Mouse (Mus musculus) MEL (cell line): Measurements from ENCODE around the gene Cdk2ap1. TPM values are rescaled to one million over a fixed set of nuclear protein-coding genes. Genes with fewer than 3 reads are reported as not detected.
A peak's percentile ranks its signal among the peaks of the same experiment; 100 is the strongest.
"Not testable (repeated sequence)": the region's sequence is repeated elsewhere in the genome, so short reads cannot be mapped to it uniquely, and the experiment has no call there.

Source experiments
- DNase-seq: peaks from one replicate; pipeline ENCODE4 v3.0.0; 2011; ENCODE audit warnings: low read depth, low spot score
- H3K27ac ChIP-seq: 2 replicates; pipeline ENCODE4 v1.5.1; 2012; ENCODE audit warnings: low read depth, mild to moderate bottlenecking, control low read depth, low read length, moderate library complexity; ENCODE audit not compliant: control insufficient read depth
- H3K27me3 ChIP-seq, 2 experiments: fragments of 150-350 bp in 1 of 2; sonication (generic) in 1 of 2; 2 replicates each; pipeline ENCODE4 v1.6.1; 2012; ENCODE audit warnings: low read length in 2 of 2, mild to moderate bottlenecking in 2 of 2, improper control_type of control experiment in 1 of 2, moderate library complexity in 1 of 2; ENCODE audit not compliant: insufficient read depth in 2 of 2, control insufficient read depth in 1 of 2
- H3K36me3 ChIP-seq, 2 experiments: 2 replicates each; pipeline ENCODE4 v1.6.1; 2012 to 2014; ENCODE audit warnings: low read length in 2 of 2, improper control_type of control experiment in 1 of 2, inconsistent platforms in 1 of 2, mild to moderate bottlenecking in 1 of 2; ENCODE audit not compliant: insufficient read depth in 2 of 2, control insufficient read depth in 1 of 2
- H3K4me1 ChIP-seq, 2 experiments: fragments of 150-350 bp in 1 of 2; sonication (generic) in 1 of 2; 2 replicates each; pipeline ENCODE4 v1.6.1; 2012; ENCODE audit warnings: low read length in 2 of 2, improper control_type of control experiment in 1 of 2, mild to moderate bottlenecking in 1 of 2; ENCODE audit not compliant: insufficient read depth in 2 of 2, control insufficient read depth in 1 of 2
- H3K4me3 ChIP-seq, 2 experiments: fragments of 150-350 bp in 1 of 2; sonication (generic) in 1 of 2; 2 replicates each; pipeline ENCODE4 v1.5.1; 2012; ENCODE audit warnings: low read depth in 2 of 2, low read length in 2 of 2, mild to moderate bottlenecking in 2 of 2, moderate library complexity in 2 of 2, control low read depth in 1 of 2, improper control_type of control experiment in 1 of 2; ENCODE audit not compliant: control insufficient read depth in 1 of 2, insufficient read depth in 1 of 2
- H3K79me2 ChIP-seq: 2 replicates; pipeline ENCODE4 v1.6.1; 2012; ENCODE audit warnings: mild to moderate bottlenecking, low read length, moderate library complexity; ENCODE audit not compliant: control insufficient read depth, poor library complexity, insufficient read depth
- H3K9ac ChIP-seq: 2 replicates; pipeline ENCODE4 v1.6.1; 2012; ENCODE audit warnings: low read depth, mild to moderate bottlenecking, control low read depth, low read length, moderate library complexity; ENCODE audit not compliant: control insufficient read depth, poor library complexity, severe bottlenecking
- H3K9me3 ChIP-seq: fragments of 150-350 bp; sonication (generic); replicated peaks from 2 replicates; pipeline ENCODE4 v1.6.1; 2012; ENCODE audit warnings: mild to moderate bottlenecking, low read length, improper control_type of control experiment, moderate library complexity; ENCODE audit not compliant: insufficient read depth
- BHLHE40 ChIP-seq: IDR thresholded peaks from 2 replicates; pipeline ENCODE4 v1.6.1; 2012; ENCODE audit warnings: low read depth, mild to moderate bottlenecking, inconsistent platforms, low read length, improper control_type of control experiment, borderline replicate concordance
- CHD2 ChIP-seq: IDR thresholded peaks from 2 replicates; pipeline ENCODE4 v1.6.1; 2011; ENCODE audit warnings: low read length, improper control_type of control experiment
- CTCF ChIP-seq, 3 experiments: IDR thresholded peaks in 2 of 3; conservative IDR thresholded peaks in 1 of 3; 2 replicates each; pipeline ENCODE4 v1.5.1; 2011 to 2012; ENCODE audit warnings: low read length in 3 of 3, low read depth in 2 of 3, mild to moderate bottlenecking in 2 of 3, improper control_type of control experiment in 1 of 3, inconsistent platforms in 1 of 3, mixed read lengths in 1 of 3, moderate library complexity in 1 of 3; ENCODE audit not compliant: control insufficient read depth in 1 of 3, insufficient read depth in 1 of 3, poor library complexity in 1 of 3, severe bottlenecking in 1 of 3
- E2F4 ChIP-seq: IDR thresholded peaks from 2 replicates; pipeline ENCODE4 v1.6.1; 2011; ENCODE audit warnings: low read depth, low read length, improper control_type of control experiment, borderline replicate concordance
- EP300 ChIP-seq, 2 experiments: IDR thresholded peaks; 2 replicates each; pipeline ENCODE4 v1.6.1; 2011; ENCODE audit warnings: improper control_type of control experiment in 2 of 2, low read length in 2 of 2, low read depth in 1 of 2, mild to moderate bottlenecking in 1 of 2
- ETS1 ChIP-seq: IDR thresholded peaks from 2 replicates; pipeline ENCODE4 v1.6.1; 2012; ENCODE audit warnings: low read depth, mild to moderate bottlenecking, inconsistent platforms, low read length, improper control_type of control experiment, moderate library complexity
- GABPA ChIP-seq: IDR thresholded peaks from 2 replicates; pipeline ENCODE4 v1.6.1; 2012; ENCODE audit warnings: low read depth, mild to moderate bottlenecking, inconsistent platforms, low read length, improper control_type of control experiment, moderate library complexity
- HCFC1 ChIP-seq: IDR thresholded peaks from 2 replicates; pipeline ENCODE4 v1.6.1; 2012; ENCODE audit warnings: low read depth, mild to moderate bottlenecking, inconsistent platforms, low read length, improper control_type of control experiment, moderate library complexity
- KAT2A ChIP-seq: conservative IDR thresholded peaks from 2 replicates; pipeline ENCODE4 v1.6.1; 2012; ENCODE audit warnings: low read depth, low read length, improper control_type of control experiment, inconsistent platforms
- MAX ChIP-seq: IDR thresholded peaks from 2 replicates; pipeline ENCODE4 v1.6.1; 2011; ENCODE audit warnings: low read length, improper control_type of control experiment
- MEF2A ChIP-seq: IDR thresholded peaks from 2 replicates; pipeline ENCODE4 v1.6.1; 2014; ENCODE audit warnings: low read depth, mild to moderate bottlenecking, inconsistent platforms, low read length, improper control_type of control experiment; ENCODE audit not compliant: poor library complexity, insufficient replicate concordance, severe bottlenecking; ENCODE audit errors: extremely low read depth
- MYB ChIP-seq: IDR thresholded peaks from 2 replicates; pipeline ENCODE4 v1.6.1; 2011; ENCODE audit warnings: mild to moderate bottlenecking, low read depth, low read length, improper control_type of control experiment
- NELFE ChIP-seq: IDR thresholded peaks from 2 replicates; pipeline ENCODE4 v1.6.1; 2011; ENCODE audit warnings: low read depth, low read length, improper control_type of control experiment
- POLR2A ChIP-seq, 2 experiments: IDR thresholded peaks; 2 replicates each; pipeline ENCODE4 v1.6.1; 2011 to 2012; ENCODE audit warnings: low read length in 2 of 2, mild to moderate bottlenecking in 2 of 2, control low read depth in 1 of 2, improper control_type of control experiment in 1 of 2, low read depth in 1 of 2, moderate library complexity in 1 of 2; ENCODE audit not compliant: control insufficient read depth in 1 of 2, insufficient read depth in 1 of 2, poor library complexity in 1 of 2
- POLR2AphosphoS2 ChIP-seq: IDR thresholded peaks from 2 replicates; pipeline ENCODE4 v1.6.1; 2011; ENCODE audit warnings: low read length, improper control_type of control experiment
- RAD21 ChIP-seq: IDR thresholded peaks from 2 replicates; pipeline ENCODE4 v1.6.1; 2011; ENCODE audit warnings: mild to moderate bottlenecking, low read depth, low read length, improper control_type of control experiment
- RCOR1 ChIP-seq: IDR thresholded peaks from 2 replicates; pipeline ENCODE4 v1.6.1; 2012; ENCODE audit warnings: low read depth, mild to moderate bottlenecking, inconsistent platforms, low read length, improper control_type of control experiment
- SIN3A ChIP-seq: IDR thresholded peaks from 2 replicates; pipeline ENCODE4 v1.6.1; 2012; ENCODE audit warnings: low read length, improper control_type of control experiment, inconsistent platforms
- TAL1 ChIP-seq: IDR thresholded peaks from 2 replicates; pipeline ENCODE4 v1.6.1; 2012; ENCODE audit warnings: mild to moderate bottlenecking, inconsistent platforms, low read length, moderate library complexity, mixed read lengths
- TCF12 ChIP-seq: IDR thresholded peaks from 2 replicates; pipeline ENCODE4 v1.6.1; 2014; ENCODE audit warnings: low read depth, mild to moderate bottlenecking, inconsistent platforms, low read length, improper control_type of control experiment, moderate library complexity
- UBTF ChIP-seq: IDR thresholded peaks from 2 replicates; pipeline ENCODE4 v1.6.1; 2012; ENCODE audit warnings: low read depth, mild to moderate bottlenecking, inconsistent platforms, low read length, improper control_type of control experiment, moderate library complexity, borderline replicate concordance; ENCODE audit not compliant: insufficient read depth
- USF1 ChIP-seq: IDR thresholded peaks from 2 replicates; pipeline ENCODE4 v1.6.1; 2014; ENCODE audit warnings: low read depth, mild to moderate bottlenecking, inconsistent platforms, low read length, improper control_type of control experiment, moderate library complexity
- ZC3H11A ChIP-seq: IDR thresholded peaks from 2 replicates; pipeline ENCODE4 v1.6.1; 2012; ENCODE audit warnings: low read depth, mild to moderate bottlenecking, inconsistent platforms, low read length, improper control_type of control experiment
- ZKSCAN1 ChIP-seq: IDR thresholded peaks from 2 replicates; pipeline ENCODE4 v1.6.1; 2012; ENCODE audit warnings: low read depth, mild to moderate bottlenecking, inconsistent platforms, low read length, improper control_type of control experiment, moderate library complexity
- ZNF384 ChIP-seq: IDR thresholded peaks from 2 replicates; pipeline ENCODE4 v1.6.1; 2012; ENCODE audit warnings: low read depth, mild to moderate bottlenecking, inconsistent platforms, low read length, improper control_type of control experiment
- polyA plus RNA-seq, 2 experiments: library from polyadenylated mRNA; stranded (reverse) in 1 of 2; unstranded in 1 of 2; fragments of >175 nt in 1 of 2; fragments of >200 nt in 1 of 2; gene quantifications; 2 replicates each; pipeline versions ENCODE4 v1.2.1 to v1.2.4; 2012; ENCODE audit warnings: low replicate concordance in 2 of 2, low read depth in 1 of 2; ENCODE audit not compliant: insufficient read length in 2 of 2, insufficient read depth in 1 of 2, missing spikeins in 1 of 2
- total RNA-seq: library from RNA; depleted of rRNA; stranded (reverse); fragments of 300-350 nt; gene quantifications from 2 replicates; pipeline ENCODE4 v1.2.3, GENCODE M21; 2012; rRNA removed

Gene Cdk2ap1
- total RNA-seq (110 and 118 TPM in 2 replicates), polyA plus RNA-seq (100 to 1,000 TPM in 1 of 2 experiments, not detected in 1; 430 TPM)

DNA sequence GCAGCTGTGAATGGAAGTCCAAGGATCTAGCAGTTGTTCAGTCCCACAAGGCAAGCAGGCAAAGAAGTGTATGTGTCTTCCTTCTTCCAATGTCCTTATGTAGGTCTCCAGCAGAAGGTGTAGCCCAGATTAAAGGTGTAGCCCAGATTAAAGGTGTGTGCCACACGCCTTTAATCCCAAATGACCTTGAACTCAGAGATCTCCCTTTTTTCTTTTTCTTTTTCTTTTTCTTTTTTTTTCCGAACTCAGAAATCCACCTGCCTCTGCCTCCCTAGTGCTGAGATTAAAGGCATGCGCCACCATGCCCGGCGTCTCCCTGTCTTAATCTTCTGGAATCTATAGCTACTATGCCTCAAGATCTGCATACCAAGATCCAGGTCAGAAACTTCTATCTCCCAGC, at the start of gene Cdk2ap1:
Cdk2ap1 (minus strand) TSS at position 101 of the 400 bp plus-strand sequence.
- not testable (repeated sequence) for H3K36me3 ChIP-seq, DNase-seq, H3K4me1 ChIP-seq, H3K27ac ChIP-seq, H3K79me2 ChIP-seq, H3K9me3 ChIP-seq, H3K9ac ChIP-seq, H3K4me3 ChIP-seq, H3K27me3 ChIP-seq

- TF ChIP-seq CHD2 (no peak), RCOR1 (peak; percentile 47), MYB (peak; percentile 35; the same call in 1 of the 2 replicates), HCFC1 (no peak), EP300 (IDR thresholded peaks at IDR 0.05; ENCODE audit: low read depth in 1 of 2, low read length in 2 of 2) (peak in 1 of 2 experiments; percentile 44; a peak in 1 of 4 replicates), POLR2A (IDR thresholded peaks at IDR 0.05; ENCODE audit: control insufficient read depth in 1 of 2, insufficient read depth in 1 of 2, low read depth in 1 of 2, low read length in 2 of 2, poor library complexity in 1 of 2) (no peak), ZNF384 (no peak), ZKSCAN1 (no peak), ZC3H11A (no peak), TCF12 (no peak), TAL1 (no peak), MAX (no peak), CTCF (IDR thresholded peaks at IDR 0.05 in 2 of 3, conservative IDR thresholded peaks at IDR 0.05 in 1 of 3; ENCODE audit: control insufficient read depth in 1 of 3, insufficient read depth in 1 of 3, low read depth in 2 of 3, low read length in 3 of 3, poor library complexity in 1 of 3, severe bottlenecking in 1 of 3) (no peak), E2F4 (no peak), SIN3A (peak; percentile 36; the same call in 1 of the 2 replicates), RAD21 (no peak), ETS1 (0 out of 2 replicates have a peak, but pooled peaks have one; percentile 7), GABPA (no peak), USF1 (no peak), POLR2AphosphoS2 (no peak), MEF2A (no peak), BHLHE40 (no peak), NELFE (no peak), KAT2A (no peak), UBTF (no peak)
- H3K36me3 ChIP-seq, result peaks cover 0 to 44% of the 10 kb centered on the region in 2 experiments; a peak in 3 of 4 replicates
These were observed 49.3 kb upstream of the Cdk2ap1 start for GRCm38 (mm10) chr5:124412163-124412562.

More at GRCm38 (mm10) chr5:124412163-124412562, 49.3 kb upstream of the Cdk2ap1 start:
- Histone ChIP-seq H3K4me1 (peaks cover 0 to 7% of the 10 kb centered on the region in 2 experiments; a peak in 1 of 4 replicates), H3K27me3 (no peaks in the 10 kb centered on the region), H3K79me2 (peaks cover 16% of the 10 kb centered on the region), H3K9ac (no peak overlapping the region), H3K4me3 (no peak overlapping the region), H3K9me3 (no peaks in the 10 kb centered on the region), H3K27ac (no peak overlapping the region)
- DNase-seq, result peak; percentile 18
